Mouse (Mus musculus) myocyte (in vitro differentiated cells): ENCODE results near the gene Gas7.

Experiments used
- CEBPB ChIP-seq: IDR thresholded peaks from 2 replicates; pipeline ENCODE4 v1.6.1; 2011; ENCODE audit warnings: mild to moderate bottlenecking, moderate library complexity; ENCODE audit not compliant: poor library complexity, insufficient read depth, severe bottlenecking
- MAX ChIP-seq: IDR thresholded peaks from one replicate; pipeline ENCODE4 v1.6.1; 2011; ENCODE audit warnings: low read depth, mild to moderate bottlenecking, control low read depth
- MYOG ChIP-seq, 3 experiments: IDR thresholded peaks; one replicate each; pipeline ENCODE4 v1.6.1; 2011; ENCODE audit warnings: control low read depth in 2 of 3, low read depth in 2 of 3, mild to moderate bottlenecking in 2 of 3; ENCODE audit not compliant: insufficient read length in 2 of 3, control insufficient read depth in 1 of 3, insufficient read depth in 1 of 3
- POLR2A ChIP-seq: IDR thresholded peaks from one replicate; pipeline ENCODE4 v1.6.1; 2011; ENCODE audit warnings: low read depth, mild to moderate bottlenecking, control low read depth, moderate library complexity; ENCODE audit not compliant: insufficient read length
- POLR2AphosphoS2 ChIP-seq: IDR thresholded peaks from one replicate; pipeline ENCODE4 v1.6.1; 2011; ENCODE audit warnings: low read depth, control low read depth; ENCODE audit not compliant: insufficient read length
- SRF ChIP-seq: IDR thresholded peaks from one replicate; pipeline ENCODE4 v1.6.1; 2011; ENCODE audit warnings: low read depth; ENCODE audit not compliant: control insufficient read depth, insufficient read length
- TCF3 ChIP-seq: IDR thresholded peaks from one replicate; pipeline ENCODE4 v1.6.1; 2011; ENCODE audit warnings: low read depth, control low read depth; ENCODE audit not compliant: insufficient read length
- USF1 ChIP-seq: IDR thresholded peaks from one replicate; pipeline ENCODE4 v1.6.1; 2011; ENCODE audit warnings: low read depth, mild to moderate bottlenecking, control low read depth, moderate library complexity

DNA sequence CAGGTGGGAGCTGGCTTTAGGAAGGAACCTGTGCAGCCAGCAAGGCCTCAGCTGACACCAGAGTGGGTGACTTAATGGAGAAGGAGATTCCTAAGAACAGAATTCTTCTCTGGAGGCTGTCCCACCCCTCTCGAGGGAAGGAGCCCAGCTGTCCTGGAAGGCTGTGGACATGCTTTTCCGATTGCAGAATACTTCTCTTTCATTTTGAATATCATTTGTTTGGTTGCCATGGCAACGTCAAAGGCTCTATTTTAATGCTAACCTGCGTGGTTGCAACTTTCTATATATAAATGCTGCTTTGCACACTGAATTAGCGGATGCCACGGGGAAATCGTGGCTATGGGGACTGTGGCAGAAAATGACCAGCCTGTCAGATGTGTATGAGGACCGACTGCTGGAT is 115.7 kb downstream of the Gas7 start:
- no peak for TF ChIP-seq POLR2A
- TF ChIP-seq MAX, result no peak
- TF ChIP-seq MYOG (IDR thresholded peaks at IDR 0.05; ENCODE audit: control insufficient read depth in 1 of 3, insufficient read depth in 1 of 3, insufficient read length in 2 of 3, low read depth in 2 of 3), result no peak
- no peak for TF ChIP-seq CEBPB
- TF ChIP-seq POLR2AphosphoS2, result no peak
- TF ChIP-seq USF1, result no peak
- TF ChIP-seq TCF3, result no peak
- no peak for TF ChIP-seq SRF
